Mouse (Mus musculus) kidney, embryonic 14.5 days (tissue): ENCODE data around the gene Slc39a7. TPM values are rescaled to one million over a fixed set of nuclear protein-coding genes. Genes with fewer than 3 reads are reported as not detected.

ENCODE experiments used
- ATAC-seq: fragments of 200-750 bp; cut with Nextera tagmentation; 2 replicates; pipeline ENCODE4 v1.8.0; 2017; ENCODE audit warnings: moderate number of reproducible peaks, mild to moderate bottlenecking, moderate TSS enrichment, moderate library complexity; ENCODE audit not compliant: low FRiP score, low TSS enrichment
- H3K27ac ChIP-seq: fragments of 300-500 bp; sonication (generic); 2 replicates; pipeline ENCODE4 v1.5.1; 2014; ENCODE audit warnings: low read depth, mild to moderate bottlenecking, low read length, moderate library complexity, mixed read lengths
- H3K27me3 ChIP-seq: fragments of 300-500 bp; sonication (generic); 2 replicates; pipeline ENCODE4 v1.6.1; 2014; ENCODE audit warnings: mild to moderate bottlenecking, low read length; ENCODE audit not compliant: control insufficient read depth, insufficient read depth
- H3K36me3 ChIP-seq: fragments of 300-500 bp; sonication (generic); 2 replicates; pipeline ENCODE4 v1.6.1; 2014; ENCODE audit warnings: low read length, mixed read lengths; ENCODE audit not compliant: control insufficient read depth, insufficient read depth
- H3K4me1 ChIP-seq: fragments of 300-500 bp; sonication (generic); 2 replicates; pipeline ENCODE4 v1.6.1; 2014; ENCODE audit warnings: low read length, mixed read lengths; ENCODE audit not compliant: control insufficient read depth, insufficient read depth
- H3K4me2 ChIP-seq: fragments of 300-500 bp; sonication (generic); replicated peaks from 2 replicates; pipeline ENCODE4 v1.6.1; 2014; ENCODE audit warnings: low read depth, mild to moderate bottlenecking, low read length
- H3K4me3 ChIP-seq: fragments of 300-500 bp; sonication (generic); 2 replicates; pipeline ENCODE4 v1.5.1; 2014; ENCODE audit warnings: mild to moderate bottlenecking, low read length
- H3K9ac ChIP-seq: fragments of 300-500 bp; sonication (generic); 2 replicates; pipeline ENCODE4 v1.6.1; 2014; ENCODE audit warnings: low read depth, mild to moderate bottlenecking, low read length, moderate library complexity
- H3K9me3 ChIP-seq: fragments of 300-500 bp; sonication (generic); 2 replicates; pipeline ENCODE4 v1.6.1; 2016; ENCODE audit warnings: low read length; ENCODE audit not compliant: control insufficient read depth
- WGBS: fragments of 180-500 bp; shearing (Covaris S2); extraction: QIAGEN DNeasy Blood & Tissue Kit; methylation state at CpG from one replicate; pipeline ENCODE4 v1.1.7; 2014; 5-methylcytosine and 5-hydroxymethylcytosine counted together
- polyA plus RNA-seq: library from polyadenylated mRNA; unstranded; fragments of >200 nt; fragmentation: Nextera tagmentation; extraction: Ambion mirVana; gene quantifications from 2 replicates; pipeline ENCODE4 v1.2.1, GENCODE M21; 2014

Slc39a7 gene
- polyA plus RNA-seq, 1 experiment from 2014 or later: 86.0 TPM

DNA sequence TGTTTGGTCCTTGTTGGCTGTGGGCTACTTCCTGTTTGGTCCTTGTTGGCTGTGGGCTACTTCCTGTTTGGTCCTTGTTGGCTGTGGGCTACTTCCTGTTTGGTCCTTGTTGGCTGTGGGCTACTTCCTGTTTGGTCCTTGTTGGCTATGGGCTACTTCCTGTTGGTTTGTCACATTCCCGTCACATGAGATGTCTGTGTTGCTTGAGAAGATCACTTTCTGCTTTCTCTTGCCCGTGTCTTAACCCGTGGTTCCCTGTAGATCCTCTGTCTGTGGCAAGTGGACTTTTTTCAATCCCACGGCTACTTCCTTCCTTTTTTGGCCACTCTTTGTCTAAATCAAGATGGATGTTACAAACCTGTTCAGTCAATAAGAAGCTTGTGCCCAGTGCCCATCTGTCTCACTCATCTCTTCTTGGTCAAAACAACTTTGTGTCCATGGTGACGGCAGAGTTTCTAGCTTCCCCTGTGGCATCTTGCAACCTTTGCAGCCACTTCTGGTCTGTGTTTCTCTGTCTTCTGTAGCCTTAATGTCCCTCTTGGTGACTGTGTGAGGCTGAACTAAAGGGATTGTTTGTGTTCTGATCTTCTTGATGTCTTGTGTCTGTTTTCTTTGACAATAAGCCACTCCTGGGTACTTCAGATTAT, 16.0 kb upstream of the Slc39a7 start:
- Histone ChIP-seq H3K4me1 (no peaks in the 10 kb centered on the region), H3K36me3 (no peaks in the 10 kb centered on the region), H3K9ac (no peak overlapping the region), H3K4me2 (no peak overlapping the region), H3K9me3 (peaks cover 7% of the 10 kb centered on the region), H3K27me3 (0 out of 2 replicates have a peak, but pooled peaks cover 2% of the 10 kb centered on the region), H3K27ac (no peak overlapping the region), H3K4me3 (no peak overlapping the region)
- ATAC-seq: no peak
- WGBS: 94% methylated on average over 5 of the region's 5 CpGs

DNA sequence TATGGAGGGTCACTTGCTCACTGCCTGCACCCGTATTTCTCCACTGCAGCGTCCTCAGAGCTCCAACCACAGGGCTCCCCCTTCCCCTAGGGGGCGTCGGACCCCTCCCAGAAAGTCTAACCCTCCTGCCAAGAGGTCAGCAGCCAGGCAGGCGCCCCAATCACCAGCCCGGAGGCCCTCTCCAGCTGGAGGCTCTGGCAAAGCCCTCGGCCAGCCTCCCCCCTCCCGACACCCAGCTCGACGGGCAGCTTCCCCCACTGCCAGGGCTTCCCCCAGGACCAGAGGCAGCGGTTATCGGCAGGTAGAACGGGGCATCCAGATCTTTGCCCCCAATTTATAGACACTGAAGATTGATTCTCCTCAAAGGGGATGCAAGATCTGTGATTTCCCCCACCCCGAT, 14.5 kb upstream of the Slc39a7 start:
- Histone ChIP-seq H3K9me3 (peaks cover 7% of the 10 kb centered on the region), H3K36me3 (no peaks in the 10 kb centered on the region), H3K27me3 (0 out of 2 replicates have a peak, but pooled peaks cover 2% of the 10 kb centered on the region), H3K9ac (no peak overlapping the region), H3K27ac (no peak overlapping the region), H3K4me1 (peaks cover 13% of the 10 kb centered on the region; the same call in 1 of the 2 replicates), H3K4me3 (no peak overlapping the region), H3K4me2 (no peak overlapping the region)
- no peak for ATAC-seq
- WGBS: 77% methylated on average over 14 of the region's 14 CpGs

DNA sequence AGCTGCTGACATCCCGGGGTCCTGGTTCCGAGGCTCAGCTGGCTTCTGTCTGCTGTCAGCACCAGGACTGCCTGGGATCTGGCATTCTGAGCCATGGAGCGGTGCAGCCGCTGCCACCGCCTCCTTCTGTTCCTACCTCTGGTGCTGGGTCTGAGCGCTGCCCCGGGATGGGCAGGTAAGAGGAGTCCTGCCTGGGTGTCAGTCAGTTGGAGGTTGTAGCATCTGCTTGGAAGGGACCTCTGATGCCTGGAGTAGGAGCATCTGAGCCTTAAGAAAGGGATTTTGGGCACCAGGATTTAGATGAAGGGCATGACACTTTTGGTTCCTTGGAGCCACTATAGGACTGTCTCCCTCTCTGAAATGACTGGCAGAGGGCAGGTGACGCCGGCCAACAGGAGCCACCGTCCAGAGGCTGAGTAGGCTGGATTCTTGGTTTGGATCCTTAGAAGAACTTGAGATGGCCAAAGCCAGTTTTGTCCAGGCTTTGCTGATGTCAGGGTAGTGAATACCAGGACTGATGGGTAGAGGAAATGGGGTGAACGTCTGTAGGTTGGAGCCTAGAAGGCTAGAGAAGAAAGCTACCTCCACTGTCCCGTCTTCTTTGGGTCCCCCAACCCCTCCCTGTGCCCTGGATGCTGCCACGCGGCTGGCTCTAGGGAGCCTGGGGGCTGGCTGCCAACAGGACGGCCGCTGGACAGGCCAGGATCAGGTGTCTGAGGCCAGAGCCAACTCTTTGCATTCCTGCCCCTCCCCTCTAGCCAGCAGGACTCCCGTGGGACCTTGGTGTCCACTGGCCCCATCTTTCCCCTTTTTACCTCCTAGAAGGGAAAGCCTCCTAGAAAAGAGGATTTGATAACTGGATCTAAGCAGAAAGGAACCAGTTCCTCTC, 8.3 kb upstream of the Slc39a7 start:
- no peaks in the 10 kb centered on the region for H3K9me3 ChIP-seq
- H3K4me1 ChIP-seq: peaks cover 34% of the 10 kb centered on the region
- ATAC-seq: no peak
- no peak overlapping the region for H3K9ac ChIP-seq
- WGBS: 19% methylated on average over 17 of the region's 17 CpGs
- H3K27ac ChIP-seq: no peak overlapping the region
- no peak overlapping the region for H3K4me3 ChIP-seq
- H3K36me3 ChIP-seq: peaks cover 26% of the 10 kb centered on the region
- peak overlapping the region; percentile 42 for H3K4me2 ChIP-seq
- H3K27me3 ChIP-seq: peaks cover 7% of the 10 kb centered on the region; the same call in 1 of the 2 replicates

DNA sequence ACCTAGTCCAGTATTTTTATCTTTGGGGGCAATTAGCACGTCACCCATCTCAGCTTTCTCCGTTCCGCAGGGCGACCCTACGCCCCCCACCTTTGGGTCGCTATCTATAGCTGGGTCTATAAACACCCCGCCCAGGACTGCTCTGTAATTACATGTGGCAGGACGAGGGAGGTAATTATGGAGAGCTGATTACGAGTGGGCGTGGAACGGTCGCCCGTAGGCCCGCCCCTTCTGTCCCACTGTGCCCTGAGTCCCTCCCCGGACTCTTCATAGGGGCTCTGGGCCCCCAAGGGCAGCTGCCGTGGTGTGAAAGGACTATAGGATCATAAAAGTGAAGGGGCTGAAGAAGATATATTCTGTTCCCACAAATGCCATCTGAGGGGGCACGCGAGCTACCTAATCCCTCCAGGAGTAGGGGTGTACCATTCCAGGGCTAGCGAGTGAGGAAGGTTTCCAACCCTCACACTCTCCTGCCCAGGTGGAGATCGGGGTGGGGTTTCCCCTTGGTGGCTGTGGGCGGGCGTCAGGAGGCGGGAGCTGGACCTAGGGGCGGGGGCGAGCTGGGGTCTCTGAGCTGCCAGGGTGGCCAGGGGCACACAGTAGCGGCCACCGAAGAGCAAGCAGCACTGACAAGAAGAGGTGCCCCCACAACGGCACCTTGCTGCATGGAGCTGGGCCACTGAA, 7.5 kb upstream of the Slc39a7 start, which contains the start of gene Col11a2:
Col11a2 (plus strand) TSS at position 560 of the 684 bp plus-strand sequence.
- peaks cover 36% of the 10 kb centered on the region for H3K4me1 ChIP-seq
- peak; percentile 30 for ATAC-seq
- H3K9me3 ChIP-seq: no peaks in the 10 kb centered on the region
- 6% methylated on average over 28 of the region's 28 CpGs for WGBS
- peaks cover 7% of the 10 kb centered on the region; the same call in 1 of the 2 replicates for H3K27me3 ChIP-seq
- peak within 1 kb of the TSS; percentile 42 for H3K4me2 ChIP-seq
- peak within 1 kb of the TSS; percentile 28; the same call in 1 of the 2 replicates for H3K9ac ChIP-seq
- H3K4me3 ChIP-seq: peak within 1 kb of the TSS; percentile 6; the same call in 1 of the 2 replicates
- no peak within 1 kb of the TSS for H3K27ac ChIP-seq
- H3K36me3 ChIP-seq: peaks cover 34% of the 10 kb centered on the region

DNA sequence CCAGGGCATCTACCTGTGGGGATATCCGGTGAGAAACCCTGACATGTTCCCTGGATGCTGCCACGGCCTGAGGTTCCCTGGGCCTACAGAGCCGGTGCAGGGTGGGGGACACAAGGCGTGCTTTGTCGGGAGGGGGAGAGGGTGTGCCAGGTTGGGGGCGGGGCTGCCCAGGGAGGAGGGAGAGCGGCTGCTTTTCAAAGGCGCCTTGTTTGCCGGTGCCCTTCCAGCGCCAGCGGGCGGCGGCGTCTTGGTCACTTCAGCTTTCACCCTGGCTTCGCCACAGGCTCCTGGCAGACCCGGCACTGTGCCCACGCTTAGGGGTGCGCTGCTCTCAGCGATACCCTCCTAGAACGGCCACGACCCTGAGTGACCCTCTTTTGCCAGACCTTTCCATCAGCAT, 7.0 kb upstream of the Slc39a7 start:
- peaks cover 37% of the 10 kb centered on the region for H3K4me1 ChIP-seq
- 17% methylated on average over 18 of the region's 21 CpGs for WGBS
- H3K27ac ChIP-seq: no peak overlapping the region
- 0 out of 2 replicates have a peak overlapping the region, but pooled peaks have one; percentile 28 for H3K9ac ChIP-seq
- H3K27me3 ChIP-seq: peaks cover 7% of the 10 kb centered on the region; the same call in 1 of the 2 replicates
- peak overlapping the region; percentile 6; the same call in 1 of the 2 replicates for H3K4me3 ChIP-seq
- peaks cover 35% of the 10 kb centered on the region for H3K36me3 ChIP-seq
- H3K4me2 ChIP-seq: peak overlapping the region; percentile 42
- no peak for ATAC-seq
- no peaks in the 10 kb centered on the region for H3K9me3 ChIP-seq

DNA sequence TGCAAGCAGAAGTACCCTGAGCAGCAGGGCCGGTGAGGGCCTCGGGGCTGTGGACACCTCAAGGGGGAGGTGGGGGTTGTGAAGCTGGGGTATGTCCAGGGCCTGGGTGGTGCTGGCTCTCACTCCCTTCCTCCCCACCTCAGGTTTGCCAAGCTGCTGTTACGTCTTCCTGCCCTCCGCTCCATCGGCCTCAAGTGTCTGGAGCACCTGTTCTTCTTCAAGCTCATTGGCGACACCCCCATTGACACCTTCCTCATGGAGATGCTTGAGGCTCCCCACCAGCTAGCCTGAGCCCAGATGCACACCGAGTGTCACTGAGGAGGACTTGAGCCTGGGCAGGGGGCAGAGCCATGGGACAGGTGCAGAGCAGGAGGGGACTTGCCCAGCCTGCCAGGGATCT, 5.8 kb upstream of the Slc39a7 start:
- Histone ChIP-seq H3K36me3 (peaks cover 35% of the 10 kb centered on the region), H3K4me2 (no peak overlapping the region), H3K9ac (no peak overlapping the region), H3K4me3 (no peak overlapping the region), H3K27ac (no peak overlapping the region), H3K27me3 (peaks cover 5% of the 10 kb centered on the region; the same call in 1 of the 2 replicates), H3K9me3 (no peaks in the 10 kb centered on the region), H3K4me1 (peaks cover 43% of the 10 kb centered on the region)
- 89% methylated on average over 7 of the region's 7 CpGs for WGBS
- no peak for ATAC-seq

DNA sequence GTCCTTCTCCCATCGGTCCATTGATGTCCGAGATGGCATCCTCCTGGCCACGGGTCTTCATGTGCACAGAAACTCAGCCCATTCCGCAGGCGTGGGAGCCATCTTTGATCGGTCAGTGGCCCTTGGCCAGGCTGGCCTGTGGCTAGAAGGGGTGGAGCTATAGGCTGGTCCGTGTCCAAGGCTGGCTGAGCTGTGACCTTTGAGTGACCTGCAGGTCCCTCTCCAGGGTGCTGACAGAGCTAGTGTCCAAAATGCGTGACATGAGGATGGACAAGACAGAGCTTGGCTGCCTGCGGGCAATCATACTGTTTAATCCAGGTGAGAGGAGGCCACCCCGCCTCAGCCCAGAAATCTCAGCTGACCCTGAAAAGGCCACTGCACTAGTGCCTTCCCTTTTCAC, 5.2 kb upstream of the Slc39a7 start:
- H3K9ac ChIP-seq: no peak overlapping the region
- H3K9me3 ChIP-seq: no peaks in the 10 kb centered on the region
- H3K4me3 ChIP-seq: no peak overlapping the region
- WGBS: 78% methylated on average over 10 of the region's 10 CpGs
- no peak overlapping the region for H3K27ac ChIP-seq
- H3K36me3 ChIP-seq: peaks cover 35% of the 10 kb centered on the region
- peaks cover 5% of the 10 kb centered on the region; the same call in 1 of the 2 replicates for H3K27me3 ChIP-seq
- no peak overlapping the region for H3K4me2 ChIP-seq
- no peak for ATAC-seq
- H3K4me1 ChIP-seq: peaks cover 39% of the 10 kb centered on the region

DNA sequence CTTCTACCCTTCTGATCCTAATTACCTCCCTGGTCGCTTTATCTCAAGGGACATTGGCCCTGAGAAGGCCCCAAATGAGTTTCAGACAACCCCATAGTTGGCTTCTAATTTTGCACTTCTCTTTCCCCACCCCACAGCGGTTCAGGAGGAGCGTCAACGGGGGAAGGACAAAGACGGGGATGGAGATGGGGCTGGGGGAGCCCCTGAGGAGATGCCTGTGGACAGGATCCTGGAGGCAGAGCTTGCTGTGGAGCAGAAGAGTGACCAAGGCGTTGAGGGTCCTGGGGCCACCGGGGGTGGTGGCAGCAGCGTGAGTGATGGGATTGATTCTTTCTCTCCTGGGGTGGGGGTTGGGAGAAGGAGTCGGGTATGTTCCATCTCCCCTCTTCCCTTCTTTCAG, 4.0 kb upstream of the Slc39a7 start:
- 93% methylated on average over 9 of the region's 9 CpGs for WGBS
- Histone ChIP-seq H3K9me3 (no peaks in the 10 kb centered on the region), H3K4me2 (no peak overlapping the region), H3K27ac (no peak overlapping the region), H3K4me1 (peaks cover 31% of the 10 kb centered on the region), H3K4me3 (no peak overlapping the region), H3K36me3 (peaks cover 35% of the 10 kb centered on the region), H3K9ac (no peak overlapping the region), H3K27me3 (peaks cover 5% of the 10 kb centered on the region; the same call in 1 of the 2 replicates)
- no peak for ATAC-seq
